Mouse (Mus musculus) cerebellum, adult 2 months (tissue): Measurements from ENCODE around the gene 4933428G20Rik. TPM values are rescaled to one million over a fixed set of nuclear protein-coding genes. Genes with fewer than 3 reads are reported as not detected.

Experiments
- DNase-seq, 2 experiments: peaks; one replicate each; pipeline ENCODE4 v3.0.0; 2021
- H3K27ac ChIP-seq: fragments of 200-500 bp; 2 replicates; pipeline ENCODE4 v1.5.1; 2012; ENCODE audit warnings: low read length, control low read depth, inconsistent platforms; ENCODE audit not compliant: insufficient read depth
- H3K27me3 ChIP-seq: fragments of 200-500 bp; 2 replicates; pipeline ENCODE4 v1.6.1; 2012; ENCODE audit warnings: inconsistent platforms, mild to moderate bottlenecking, low read length, moderate library complexity; ENCODE audit not compliant: control insufficient read depth, insufficient read depth
- H3K4me1 ChIP-seq: fragments of 200-500 bp; 2 replicates; pipeline ENCODE4 v1.6.1; 2011; ENCODE audit warnings: low read length; ENCODE audit not compliant: control insufficient read depth, insufficient read depth
- H3K4me3 ChIP-seq: fragments of 200-500 bp; replicated peaks from 2 replicates; pipeline ENCODE3; 2011; ENCODE audit warnings: mild to moderate bottlenecking, low read depth, low read length, control low read depth; ENCODE audit not compliant: insufficient read depth
- CTCF ChIP-seq: fragments of 200-500 bp; IDR thresholded peaks from 2 replicates; pipeline ENCODE4 v1.5.1; 2011; ENCODE audit warnings: low read depth, mild to moderate bottlenecking, control low read depth, low read length, moderate library complexity, borderline replicate concordance; ENCODE audit not compliant: insufficient read depth
- POLR2A ChIP-seq: fragments of 200-500 bp; IDR thresholded peaks from 2 replicates; pipeline ENCODE4 v1.6.1; 2011; ENCODE audit warnings: low read length, control low read depth, borderline replicate concordance; ENCODE audit not compliant: insufficient read depth
- WGBS: fragments of 180-500 bp; shearing (Covaris S2); methylation state at CpG from one replicate; pipeline ENCODE4 v1.1.7; 2018; 5-methylcytosine and 5-hydroxymethylcytosine counted together
- polyA plus RNA-seq: library from polyadenylated mRNA; depleted of rRNA; stranded (reverse); fragments of >200 nt; gene quantifications from 2 replicates; pipeline ENCODE4 v1.2.3, GENCODE M21; 2012; rRNA removed

The 4933428G20Rik gene
- polyA plus RNA-seq, 1 experiment, result not detected

DNA sequence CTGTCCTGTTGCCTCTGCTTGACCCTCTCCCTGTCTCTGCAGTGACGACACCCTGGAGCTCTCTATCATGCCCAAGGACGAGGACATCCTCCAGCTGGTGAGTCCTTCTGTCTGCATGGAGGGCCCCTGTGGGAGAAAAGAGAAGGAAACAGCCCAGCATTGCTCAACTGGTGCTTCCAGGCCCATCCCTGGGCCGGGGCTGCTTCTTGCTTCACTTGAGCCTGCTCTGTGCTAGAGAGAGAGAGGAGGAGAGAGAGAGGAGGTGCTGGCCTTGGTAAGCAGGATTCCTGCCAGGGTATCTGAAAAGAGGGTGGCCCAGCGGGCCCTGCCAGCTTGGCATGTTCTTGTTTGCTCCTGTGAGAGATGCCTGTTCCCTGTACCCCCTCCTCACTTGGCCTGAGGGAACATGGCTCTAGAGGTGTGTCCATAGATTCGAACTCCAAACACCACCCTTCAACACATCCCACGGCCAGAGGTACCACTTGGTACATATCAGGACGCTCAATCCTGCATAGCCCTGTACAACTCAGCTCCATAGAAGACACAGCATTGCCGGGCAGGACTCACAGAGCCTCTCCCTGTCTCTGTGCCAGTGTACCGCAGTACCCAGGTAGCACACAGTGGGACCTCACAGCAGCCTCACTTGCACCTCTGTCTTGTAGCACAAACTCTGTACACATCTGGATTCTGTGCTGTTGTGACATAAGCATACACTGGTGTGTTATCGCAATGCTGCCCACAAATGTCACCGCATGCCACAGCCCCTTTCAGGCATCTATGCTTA is 51.3 kb downstream of the 4933428G20Rik start:
- Histone ChIP-seq H3K4me3 (no peak overlapping the region), H3K27ac (no peak overlapping the region), H3K4me1 (peaks cover 34% of the 10 kb centered on the region), H3K27me3 (no peaks in the 10 kb centered on the region)
- no peak for DNase-seq
- TF ChIP-seq POLR2A, result no peak
- no peak for TF ChIP-seq CTCF
- WGBS, result 76% methylated on average over 11 of the region's 11 CpGs

DNA sequence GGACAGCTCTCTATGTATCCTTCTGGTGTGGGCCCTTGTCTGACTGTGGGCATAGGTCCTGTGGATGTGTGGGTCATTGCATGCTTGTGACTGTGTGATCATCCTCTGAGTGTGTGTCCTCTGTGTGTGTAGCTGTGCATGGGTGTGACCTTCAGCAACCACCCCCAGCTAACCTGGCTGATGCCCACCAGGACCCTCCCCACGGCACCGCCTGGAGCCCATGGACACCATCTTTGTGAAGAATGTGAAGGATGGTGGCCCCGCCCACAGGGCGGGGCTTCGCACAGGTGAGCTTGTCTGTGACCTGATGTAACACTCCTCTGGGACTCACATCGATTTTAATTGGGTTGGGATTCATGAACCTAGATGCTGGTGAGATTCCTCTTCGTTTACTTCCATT is 52.2 kb downstream of the 4933428G20Rik start:
- WGBS, result 83% methylated on average over 7 of the region's 7 CpGs
- Histone ChIP-seq H3K4me1 (peaks cover 26% of the 10 kb centered on the region), H3K27me3 (no peaks in the 10 kb centered on the region), H3K27ac (no peak overlapping the region), H3K4me3 (no peak overlapping the region)
- DNase-seq, result no peak
- TF ChIP-seq POLR2A (no peak), CTCF (no peak)

DNA sequence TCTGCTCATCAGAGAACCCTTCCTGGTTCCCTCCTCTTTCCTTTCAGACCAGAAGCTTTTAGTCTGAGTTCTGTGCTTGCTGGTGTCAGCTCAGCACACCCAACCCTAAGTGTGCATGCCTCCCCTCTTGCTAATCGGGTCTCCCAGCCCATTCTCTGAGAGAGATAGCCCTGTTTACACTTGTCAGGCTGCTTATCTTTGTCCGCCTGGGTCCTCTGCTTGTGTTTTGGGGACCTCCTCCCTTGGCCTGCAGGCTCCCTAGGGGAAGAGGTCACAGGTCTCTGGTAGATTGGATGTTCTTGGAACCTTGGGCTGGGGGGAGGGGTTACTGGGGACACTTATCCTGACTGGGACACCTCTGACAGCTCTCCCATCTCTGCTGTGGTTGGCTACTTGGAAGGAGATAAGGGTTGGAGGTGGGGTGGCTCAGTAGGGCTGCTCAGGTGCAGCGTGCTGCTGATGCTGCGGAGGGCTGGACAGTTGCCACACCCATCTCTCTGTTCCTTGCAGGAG is 54.1 kb downstream of the 4933428G20Rik start:
- no peaks in the 10 kb centered on the region for H3K27me3 ChIP-seq
- no peak for DNase-seq
- H3K4me1 ChIP-seq, result peaks cover 14% of the 10 kb centered on the region
- WGBS, result 71% methylated on average over 4 of the region's 4 CpGs
- no peak overlapping the region for H3K4me3 ChIP-seq
- TF ChIP-seq POLR2A, result no peak
- TF ChIP-seq CTCF, result no peak
- no peak overlapping the region for H3K27ac ChIP-seq

DNA sequence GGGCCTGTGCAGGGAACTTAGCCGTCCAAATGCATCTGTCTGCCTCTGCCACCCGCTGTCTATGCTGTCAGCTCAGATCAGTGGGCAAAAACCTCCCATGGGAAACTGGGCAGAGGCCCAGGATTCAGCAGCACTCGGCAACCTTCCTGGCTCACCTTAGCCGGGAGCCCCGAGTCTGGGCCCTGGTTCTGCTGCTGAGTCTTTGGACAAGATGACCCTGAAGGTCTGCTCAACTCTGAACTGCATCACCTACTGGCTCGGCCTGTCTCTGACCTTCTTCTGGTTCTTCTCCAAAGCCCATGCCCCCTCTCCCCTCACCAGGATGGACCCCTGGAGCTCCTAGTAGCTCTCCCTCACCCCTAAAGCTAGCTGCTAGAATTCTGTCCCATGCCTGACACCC is 54.5 kb downstream of the 4933428G20Rik start:
- H3K27me3 ChIP-seq, result no peaks in the 10 kb centered on the region
- DNase-seq, result no peak
- no peak overlapping the region for H3K27ac ChIP-seq
- TF ChIP-seq POLR2A (no peak), CTCF (no peak)
- WGBS, result 45% methylated on average over 6 of the region's 6 CpGs
- no peak overlapping the region for H3K4me3 ChIP-seq
- H3K4me1 ChIP-seq, result peaks cover 14% of the 10 kb centered on the region

DNA sequence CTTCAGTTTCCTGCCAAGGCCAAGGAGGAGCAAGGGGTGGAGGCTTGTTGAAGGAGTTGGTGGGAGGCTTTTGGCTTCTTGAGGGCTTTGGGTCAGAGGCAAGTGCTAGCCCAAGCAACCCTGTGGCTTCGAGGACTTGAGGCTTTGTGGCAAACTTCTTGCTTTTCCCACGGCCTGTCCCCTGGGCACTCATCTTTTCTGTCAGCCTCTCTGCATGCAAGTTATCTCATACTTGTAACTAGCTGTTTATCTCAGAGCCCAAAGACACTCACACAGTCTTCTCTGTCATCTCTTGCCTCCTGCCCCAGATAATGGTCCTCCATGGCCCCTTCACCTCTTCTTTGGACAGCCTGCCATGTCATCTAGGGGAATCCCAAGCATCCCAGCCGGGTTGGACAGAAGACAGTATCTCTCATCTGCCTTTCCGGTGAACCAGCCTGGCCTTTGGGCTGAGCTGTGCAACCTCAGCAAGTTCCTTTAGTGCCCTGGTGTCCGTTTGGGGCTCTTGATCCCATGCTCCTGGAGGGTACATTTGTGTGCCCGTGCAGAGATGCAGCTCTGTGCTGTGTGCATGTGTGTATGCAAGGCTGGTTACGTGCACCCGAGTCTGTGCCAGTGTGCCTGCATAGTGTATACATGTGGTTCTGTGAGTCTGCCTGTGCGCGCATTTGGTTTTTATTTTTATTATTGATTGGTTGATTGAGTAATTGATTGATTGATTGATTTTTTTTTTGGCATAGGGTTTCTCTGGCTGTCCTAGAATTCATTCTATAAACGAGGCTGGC is 57.1 kb downstream of the 4933428G20Rik start:
- WGBS, result 87% methylated on average over 11 of the region's 11 CpGs

DNA sequence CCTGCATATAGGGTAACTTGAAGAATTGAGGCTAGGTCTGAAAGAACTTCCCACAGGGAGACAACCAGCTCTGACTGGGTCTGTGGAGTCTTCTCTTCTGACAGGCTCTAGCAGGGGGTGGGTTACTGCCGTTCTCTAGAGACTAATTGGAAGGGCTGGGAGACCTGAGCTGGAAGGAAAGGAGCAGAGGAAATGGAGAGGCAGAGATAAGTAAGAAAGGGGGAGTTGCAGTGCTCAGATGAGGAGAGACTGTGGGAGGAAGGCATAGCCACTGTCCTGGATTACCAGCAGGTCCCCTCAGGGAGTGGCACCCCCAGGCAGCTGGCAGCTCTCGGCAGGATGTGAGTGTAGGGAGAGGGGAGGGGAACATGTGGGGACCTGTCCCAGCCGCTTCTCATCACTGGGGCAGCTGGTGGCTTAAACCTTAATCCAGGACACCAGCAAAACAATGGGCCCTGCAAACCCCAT is 58.4 kb downstream of the 4933428G20Rik start:
- no peak overlapping the region for H3K4me3 ChIP-seq
- WGBS, result 62% methylated on average over 3 of the region's 3 CpGs
- peaks cover 5% of the 10 kb centered on the region; the same call in 1 of the 2 replicates for H3K4me1 ChIP-seq
- H3K27me3 ChIP-seq, result no peaks in the 10 kb centered on the region
- no peak for TF ChIP-seq POLR2A
- no peak for TF ChIP-seq CTCF
- H3K27ac ChIP-seq, result no peak overlapping the region
- DNase-seq, result no peak

More for the DNA sequence above, 57.1 kb downstream of the 4933428G20Rik start:
- Histone ChIP-seq H3K27ac (no peak overlapping the region), H3K4me1 (peaks cover 5% of the 10 kb centered on the region; the same call in 1 of the 2 replicates), H3K27me3 (no peaks in the 10 kb centered on the region), H3K4me3 (no peak overlapping the region)
- TF ChIP-seq POLR2A, result no peak
- no peak for TF ChIP-seq CTCF
- DNase-seq, result no peak

DNA sequence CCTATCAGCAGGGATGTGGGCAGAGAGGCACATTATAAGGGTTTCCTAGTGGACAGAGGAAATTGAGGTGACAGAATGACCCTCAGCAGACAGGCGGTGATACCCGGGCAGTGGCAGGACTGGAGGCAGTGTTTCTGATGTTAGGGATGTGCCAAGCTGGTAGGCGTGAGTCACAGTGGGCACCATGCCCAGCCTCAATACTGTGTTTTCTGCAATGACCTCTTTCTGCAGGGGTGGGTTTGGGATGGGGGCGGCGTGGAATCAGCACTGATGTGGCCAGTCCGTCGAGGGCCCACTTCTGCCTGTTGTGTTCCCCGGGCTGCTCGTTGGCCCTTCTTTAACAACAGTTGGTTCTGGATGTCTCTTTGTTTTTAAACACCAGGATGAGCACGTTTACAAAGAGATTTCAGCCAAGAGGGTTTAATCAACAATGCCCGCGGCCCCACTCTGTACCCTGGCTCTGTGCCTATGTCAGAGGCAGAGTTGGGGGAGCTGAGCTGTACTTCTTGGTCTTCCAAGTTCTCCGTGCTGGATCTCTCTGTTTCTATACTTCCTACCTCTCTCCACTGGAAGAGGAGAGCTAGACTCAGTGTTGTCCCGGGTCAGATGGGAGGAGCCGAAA is 59.0 kb downstream of the 4933428G20Rik start:
- Histone ChIP-seq H3K4me1 (peaks cover 5% of the 10 kb centered on the region; the same call in 1 of the 2 replicates), H3K27me3 (no peaks in the 10 kb centered on the region), H3K4me3 (no peak overlapping the region), H3K27ac (no peak overlapping the region)
- no peak for TF ChIP-seq CTCF
- no peak for TF ChIP-seq POLR2A
- DNase-seq, result peak in 1 of 2 experiments; percentile 52
- 49% methylated on average over 15 of the region's 15 CpGs for WGBS

Other genes starting within 250 kb of the 4933428G20Rik start
- gene Npepps, start 219.7 kb downstream of the 4933428G20Rik start, polyA plus RNA-seq, result 97.4 and 103 TPM in 2 replicates
- gene Mrpl45, start 184.6 kb downstream of the 4933428G20Rik start, polyA plus RNA-seq, result 37.8 and 40.6 TPM in 2 replicates
- 0.62 and 0.87 TPM in 2 replicates for gene Gpr179, start 148.3 kb downstream of the 4933428G20Rik start, polyA plus RNA-seq
- 54.3 and 61.2 TPM in 2 replicates for gene Socs7, start 137.8 kb downstream of the 4933428G20Rik start, polyA plus RNA-seq
- 68.9 and 77.2 TPM in 2 replicates for gene Arhgap23, start 84.8 kb downstream of the 4933428G20Rik start, polyA plus RNA-seq
- gene Srcin1, start 75.8 kb upstream of the 4933428G20Rik start, polyA plus RNA-seq, result 127 and 142 TPM in 2 replicates
- 4.1 and 5.4 TPM in 2 replicates for gene Epop, start 129.4 kb upstream of the 4933428G20Rik start, polyA plus RNA-seq
- gene Mllt6, start 163.1 kb upstream of the 4933428G20Rik start, polyA plus RNA-seq, result 68.4 and 69.3 TPM in 2 replicates
- gene Cisd3, start 185.5 kb upstream of the 4933428G20Rik start, polyA plus RNA-seq, result 70.2 and 72.2 TPM in 2 replicates
- 54.3 and 59.5 TPM in 2 replicates for gene Pcgf2, start 200.2 kb upstream of the 4933428G20Rik start, polyA plus RNA-seq
- gene Psmb3, start 203.1 kb upstream of the 4933428G20Rik start, polyA plus RNA-seq, result 291 and 295 TPM in 2 replicates
- 47.4 and 49.5 TPM in 2 replicates for gene Pip4k2b, start 244.4 kb upstream of the 4933428G20Rik start, polyA plus RNA-seq